Mouse (Mus musculus): Measurements from ENCODE around the gene Pdzd7.
A peak's percentile ranks its signal among the peaks of the same experiment; 100 is the strongest.

Gene Pdzd7

DNA sequence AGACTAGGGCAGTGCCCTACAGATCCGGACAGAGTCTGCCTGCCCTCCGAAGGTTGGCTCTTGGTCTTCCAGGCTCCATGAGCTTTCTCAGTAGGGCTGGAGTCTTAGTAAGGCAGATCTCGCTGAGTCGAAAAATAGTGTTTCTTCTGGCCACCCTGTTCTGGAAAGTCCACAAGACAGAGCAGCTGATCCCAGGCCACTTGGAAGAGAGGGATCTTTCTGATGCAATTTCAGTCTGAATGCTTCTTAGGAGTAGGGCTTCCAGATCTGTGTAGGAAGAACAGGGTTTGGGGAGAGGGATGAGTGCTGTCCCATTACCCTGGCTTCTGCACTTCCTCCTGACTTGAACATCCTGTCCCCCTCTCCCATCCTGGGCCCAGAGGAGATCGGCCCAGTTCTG, at the start of gene Pdzd7:
Gene Pdzd7, minus strand, starts transcription at position 67 of the 400 bp plus-strand sequence.
- DNase-seq (ENCODE audit: low spot score in 2 of 2), result no peak

DNA sequence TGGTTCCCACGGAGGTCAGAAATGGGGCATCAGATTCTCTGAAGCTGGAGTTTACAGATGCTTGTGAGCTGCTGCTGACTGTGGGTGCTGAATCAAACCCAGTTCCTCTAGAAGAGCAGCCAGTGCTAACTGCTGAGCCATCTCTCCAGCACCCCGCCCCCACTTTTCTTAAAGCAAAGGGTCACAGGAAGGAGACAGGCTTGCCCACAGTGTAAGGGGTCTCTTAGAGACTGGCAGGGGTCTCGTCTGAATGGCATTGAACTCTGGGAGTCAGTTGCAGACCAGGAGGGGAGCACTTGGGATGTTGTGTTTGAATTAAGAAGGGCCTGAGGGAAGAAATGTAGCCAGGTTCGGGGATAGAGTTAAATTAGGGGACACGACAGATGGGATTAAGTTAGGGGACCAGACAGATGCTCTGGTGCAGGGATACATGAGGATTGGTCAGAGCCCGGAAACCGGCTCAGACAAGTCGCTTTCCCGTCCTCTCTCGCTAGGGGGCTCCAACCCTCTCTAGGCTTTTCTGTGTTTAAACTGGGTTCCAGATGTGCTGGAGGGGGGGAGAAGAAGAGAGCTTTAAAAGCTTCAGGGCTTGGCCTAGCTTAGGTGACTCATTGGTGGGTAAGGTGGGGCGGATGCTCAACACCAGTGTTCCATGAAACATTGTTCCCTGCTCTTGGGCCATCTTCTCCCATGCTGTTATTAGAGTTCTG, 36.5 kb upstream of the Pdzd7 start:
- DNase-seq (ENCODE audit: low spot score in 2 of 2), result peak in 1 of 2 experiments; percentile 47

DNA sequence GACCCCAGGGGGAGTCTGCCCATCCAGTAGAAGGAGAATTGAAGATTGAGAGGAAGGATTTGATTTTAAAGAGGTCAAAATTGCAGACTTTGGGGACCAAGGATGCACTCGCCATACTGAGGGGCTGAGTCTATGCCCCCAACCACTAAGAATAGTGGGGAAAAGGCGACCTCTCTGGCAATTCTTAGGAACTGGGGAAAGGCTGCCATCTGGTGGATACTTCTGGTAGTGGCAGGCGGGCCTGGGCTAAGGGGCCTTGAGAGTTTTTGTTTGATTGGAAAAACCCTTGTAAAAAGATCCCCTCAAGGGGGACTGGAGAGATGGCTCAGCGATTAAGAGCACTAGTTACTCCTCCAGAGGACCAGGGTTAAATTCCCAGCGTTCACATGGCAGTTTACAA, 35.8 kb upstream of the Pdzd7 start:
- DNase-seq (ENCODE audit: low spot score in 2 of 2), result peak; percentile 68 to 87

DNA sequence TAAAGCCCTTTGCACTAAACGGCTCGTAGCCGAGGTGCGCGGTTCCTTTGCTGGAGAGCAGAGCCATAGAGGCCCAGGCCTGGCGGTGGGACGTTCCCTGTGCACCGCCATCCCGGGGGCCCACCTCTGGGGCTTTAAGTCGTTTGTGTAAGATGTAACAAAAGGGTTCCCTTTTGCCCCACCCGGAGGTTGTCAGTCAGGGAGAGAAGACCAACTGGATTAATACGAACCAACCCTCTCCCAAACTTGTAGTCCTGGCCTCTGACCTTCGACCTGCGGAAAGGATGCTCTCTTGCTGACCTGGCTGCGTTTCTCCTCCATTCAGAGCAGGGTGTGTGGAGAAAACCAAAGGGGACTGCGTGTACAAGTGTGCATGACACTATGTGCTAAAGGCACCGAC, 35.2 kb upstream of the Pdzd7 start:
- DNase-seq (ENCODE audit: low spot score in 2 of 2), result no peak

DNA sequence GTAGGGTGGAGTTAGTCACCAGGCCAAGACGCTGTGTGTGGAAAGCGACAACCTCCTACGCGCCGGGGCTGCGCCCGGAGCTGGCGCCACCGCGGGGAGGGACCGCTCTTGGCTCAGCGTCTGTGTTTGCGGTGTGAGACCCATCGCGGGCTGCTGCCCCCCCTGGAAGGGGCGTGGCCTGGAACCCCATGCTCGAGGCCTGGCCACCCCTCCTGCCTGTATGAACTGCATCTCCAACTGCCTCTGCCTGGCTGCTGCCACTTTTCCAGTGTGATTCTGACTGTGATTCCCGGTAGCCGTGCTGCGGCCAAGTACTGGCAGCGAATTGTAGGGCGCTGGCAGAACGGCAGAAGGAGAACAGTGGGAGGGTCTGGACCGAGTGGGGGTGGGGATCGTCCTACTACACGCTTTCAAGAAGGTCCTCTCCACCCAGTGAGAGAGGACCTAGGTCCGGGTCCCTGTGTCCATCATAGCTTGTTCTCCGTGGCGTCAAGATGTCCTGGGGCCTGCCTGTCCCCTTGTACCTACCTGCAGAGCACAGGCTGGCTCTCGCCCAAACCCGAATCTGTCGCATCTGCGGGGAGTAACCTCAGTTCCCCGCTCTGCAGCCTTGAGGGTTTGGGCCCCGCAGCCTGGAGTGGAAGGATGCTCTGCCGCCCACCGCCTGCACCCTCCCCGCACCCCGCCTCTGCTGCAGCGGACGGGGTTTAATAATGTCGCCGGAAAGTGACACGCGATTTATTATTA, 34.4 kb upstream of the Pdzd7 start:
- peak in 1 of 2 experiments; percentile 51 for DNase-seq (ENCODE audit: low spot score in 2 of 2)

DNA sequence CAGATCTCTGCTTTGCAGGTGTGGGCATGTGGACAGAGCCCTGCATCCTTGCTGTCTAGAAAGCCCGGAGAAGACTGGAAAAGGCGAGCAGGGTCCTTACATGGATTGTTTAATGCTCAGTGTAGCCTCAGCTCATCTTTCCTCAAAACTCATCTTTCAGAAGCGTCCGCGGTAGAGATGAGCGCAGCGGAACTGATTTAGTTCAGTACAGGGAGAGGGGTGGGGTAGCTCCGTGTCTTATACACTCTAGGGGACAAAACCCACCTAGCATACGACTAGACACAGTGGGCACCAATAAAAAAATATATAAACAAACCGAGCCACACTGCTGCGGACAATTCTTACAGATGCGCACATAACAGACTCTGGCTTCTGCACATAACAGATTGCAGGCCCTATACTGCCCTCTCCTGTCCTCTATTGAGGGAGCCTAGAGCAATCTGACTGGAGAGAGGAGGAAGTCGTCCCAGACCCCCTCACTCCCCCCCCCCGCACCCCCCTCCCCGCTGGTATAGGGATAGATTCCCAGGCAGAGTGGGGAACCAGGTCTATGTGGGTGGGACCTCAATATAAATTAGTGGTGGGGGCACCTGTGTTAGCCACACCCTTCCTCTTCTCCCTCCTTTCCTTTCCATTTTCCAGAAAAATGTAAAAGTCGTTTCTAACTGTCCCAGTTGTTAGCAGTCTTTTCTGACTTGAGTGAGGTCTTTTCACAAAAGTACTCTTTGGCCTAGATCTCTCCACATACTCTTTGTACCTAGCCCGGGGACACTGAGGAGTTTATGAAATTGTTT, 33.7 kb upstream of the Pdzd7 start:
- DNase-seq (ENCODE audit: low spot score in 2 of 2), result peak in 1 of 2 experiments; percentile 32

DNA sequence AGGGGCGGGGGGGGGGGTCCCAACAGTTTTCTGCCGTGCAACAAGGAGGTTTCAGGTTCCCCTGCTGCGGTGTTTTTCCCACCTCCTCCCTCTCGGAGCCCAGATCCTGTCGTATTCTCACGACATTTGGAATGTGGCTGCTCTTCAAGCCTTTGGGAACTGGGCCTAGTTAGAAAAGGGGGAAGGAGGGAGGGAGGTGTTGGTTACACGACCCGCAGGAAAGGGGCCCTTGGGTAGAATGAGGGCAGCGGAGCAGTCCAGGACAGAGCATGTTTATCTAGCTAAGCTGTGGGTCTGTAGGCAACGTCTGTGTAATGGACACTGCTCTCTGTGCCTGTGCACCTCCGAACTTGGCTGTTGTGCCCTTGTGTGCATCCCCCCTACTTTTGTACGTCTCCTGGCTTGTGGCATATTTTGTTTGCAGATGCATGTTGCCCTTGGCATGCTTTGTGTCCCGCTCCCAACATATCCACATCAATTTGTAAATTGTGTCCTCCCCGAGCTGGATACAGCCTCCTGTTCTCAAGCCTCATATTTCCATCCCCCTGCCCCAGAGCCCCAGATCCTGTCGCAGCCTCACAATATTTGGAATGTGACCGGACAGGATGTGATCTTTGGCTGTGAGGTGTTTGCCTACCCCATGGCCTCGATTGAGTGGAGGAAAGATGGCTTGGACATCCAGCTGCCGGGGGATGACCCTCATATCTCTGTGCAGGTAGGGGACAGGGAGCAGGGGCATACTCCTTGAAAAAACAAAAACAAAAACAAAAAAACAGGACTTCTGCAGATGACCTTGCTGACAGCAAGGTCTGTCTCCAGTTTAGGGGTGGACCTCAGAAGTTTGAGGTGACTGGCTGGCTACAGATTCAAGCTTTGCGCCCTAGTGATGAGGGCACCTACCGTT, 32.5 kb upstream of the Pdzd7 start:
- no peak for DNase-seq (ENCODE audit: low spot score in 2 of 2)

DNA sequence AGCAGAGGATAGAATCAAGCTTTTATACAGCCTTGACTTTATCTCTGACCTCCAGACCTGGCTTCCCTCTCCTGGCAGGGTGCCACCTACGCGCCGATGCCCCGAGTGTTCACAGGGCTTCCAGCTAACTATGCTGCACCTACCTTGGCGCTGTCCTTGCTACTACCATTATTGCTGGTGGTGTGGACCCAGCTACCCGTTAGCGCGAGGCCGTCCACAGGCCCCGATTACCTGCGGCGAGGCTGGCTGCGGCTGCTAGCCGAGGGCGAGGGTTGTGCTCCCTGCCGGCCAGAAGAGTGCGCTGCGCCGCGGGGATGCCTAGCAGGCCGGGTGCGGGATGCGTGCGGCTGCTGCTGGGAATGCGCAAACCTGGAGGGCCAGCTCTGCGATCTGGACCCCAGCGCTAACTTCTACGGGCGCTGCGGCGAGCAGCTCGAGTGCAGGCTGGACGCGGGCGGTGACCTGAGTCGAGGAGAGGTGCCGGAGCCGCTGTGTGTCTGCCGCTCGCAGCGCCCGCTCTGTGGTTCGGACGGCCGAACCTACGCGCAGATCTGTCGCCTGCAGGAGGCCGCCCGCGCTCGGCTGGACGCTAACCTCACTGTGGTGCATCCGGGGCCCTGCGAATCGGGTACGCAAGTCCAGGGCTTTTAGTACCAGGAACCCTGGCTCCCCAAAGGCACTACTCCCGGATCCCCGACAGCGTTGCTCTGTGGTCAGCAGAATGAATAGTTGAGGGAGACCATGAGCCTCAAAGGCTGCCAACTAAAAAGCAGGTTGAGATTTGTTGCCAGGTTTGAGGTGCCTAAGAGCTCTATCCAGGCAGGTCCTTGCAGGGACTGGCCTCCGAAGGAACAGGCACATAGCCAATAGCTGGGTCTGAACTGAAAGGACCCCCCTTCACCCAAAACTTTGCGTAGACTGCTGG, 31.3 kb upstream of the Pdzd7 start:
- DNase-seq (ENCODE audit: low spot score in 2 of 2), result peak in 1 of 2 experiments; percentile 38

DNA sequence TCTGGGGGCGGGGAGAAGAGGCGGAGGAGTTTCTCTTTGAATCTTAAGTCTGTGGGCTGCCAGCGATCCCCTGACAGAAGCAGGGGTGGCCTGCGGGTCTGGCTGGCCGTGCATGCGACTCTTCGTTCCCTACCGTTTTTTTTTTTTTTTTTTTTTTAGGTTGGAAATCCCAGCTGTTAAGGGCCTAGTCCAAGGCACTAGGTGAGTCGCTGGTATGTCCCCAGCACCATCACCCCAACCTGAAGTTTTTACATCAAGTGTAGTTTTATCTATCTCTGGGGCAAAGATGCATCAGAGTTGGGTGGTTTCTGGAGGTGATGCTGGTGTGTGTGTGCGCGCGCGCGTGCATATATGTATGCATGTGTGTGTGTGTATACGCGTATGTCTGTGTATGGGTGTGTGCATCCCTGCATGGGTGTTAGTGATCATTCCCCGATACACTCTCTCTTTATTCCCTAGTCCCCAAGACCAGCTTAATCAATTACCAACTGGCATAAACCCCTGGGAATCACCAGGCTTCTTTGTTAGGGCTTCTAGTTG, 30.6 kb upstream of the Pdzd7 start:
- DNase-seq (ENCODE audit: low spot score in 2 of 2), result no peak

DNA sequence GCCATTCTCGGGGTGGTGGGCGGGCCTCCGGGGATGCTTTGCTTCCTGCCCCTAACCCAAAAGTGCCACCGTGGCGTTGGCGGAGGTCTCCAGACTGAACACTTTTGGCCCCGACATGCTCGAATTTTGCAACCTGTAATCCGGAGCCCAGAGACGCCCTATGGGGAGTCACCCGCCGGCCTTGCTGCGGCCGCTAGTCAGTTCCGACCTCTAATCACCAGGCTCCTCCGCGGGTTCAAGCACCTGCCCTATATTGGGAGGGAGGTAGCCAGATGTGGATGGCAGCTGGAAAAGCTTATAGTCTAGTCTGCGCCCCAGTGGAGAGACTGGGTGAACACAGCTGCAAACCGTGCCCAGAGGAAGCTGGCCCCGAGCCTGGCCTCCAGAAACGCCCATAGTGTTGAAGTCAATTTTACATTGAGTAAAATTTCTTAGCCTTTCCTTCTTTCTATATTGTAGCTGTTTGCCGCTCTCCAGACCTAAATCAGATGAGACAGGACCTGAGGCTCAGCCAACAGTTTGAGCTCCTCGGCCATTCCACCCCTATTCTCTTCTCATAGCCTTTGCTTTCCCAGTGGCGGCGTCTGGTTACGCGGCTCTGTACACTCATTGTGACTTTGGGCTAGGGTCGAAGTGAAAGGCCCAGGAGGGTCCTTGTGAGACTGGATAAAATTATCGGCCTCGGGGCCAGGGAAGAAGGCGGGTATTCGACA, 30.0 kb upstream of the Pdzd7 start:
- DNase-seq (ENCODE audit: low spot score in 2 of 2), result no peak

DNA sequence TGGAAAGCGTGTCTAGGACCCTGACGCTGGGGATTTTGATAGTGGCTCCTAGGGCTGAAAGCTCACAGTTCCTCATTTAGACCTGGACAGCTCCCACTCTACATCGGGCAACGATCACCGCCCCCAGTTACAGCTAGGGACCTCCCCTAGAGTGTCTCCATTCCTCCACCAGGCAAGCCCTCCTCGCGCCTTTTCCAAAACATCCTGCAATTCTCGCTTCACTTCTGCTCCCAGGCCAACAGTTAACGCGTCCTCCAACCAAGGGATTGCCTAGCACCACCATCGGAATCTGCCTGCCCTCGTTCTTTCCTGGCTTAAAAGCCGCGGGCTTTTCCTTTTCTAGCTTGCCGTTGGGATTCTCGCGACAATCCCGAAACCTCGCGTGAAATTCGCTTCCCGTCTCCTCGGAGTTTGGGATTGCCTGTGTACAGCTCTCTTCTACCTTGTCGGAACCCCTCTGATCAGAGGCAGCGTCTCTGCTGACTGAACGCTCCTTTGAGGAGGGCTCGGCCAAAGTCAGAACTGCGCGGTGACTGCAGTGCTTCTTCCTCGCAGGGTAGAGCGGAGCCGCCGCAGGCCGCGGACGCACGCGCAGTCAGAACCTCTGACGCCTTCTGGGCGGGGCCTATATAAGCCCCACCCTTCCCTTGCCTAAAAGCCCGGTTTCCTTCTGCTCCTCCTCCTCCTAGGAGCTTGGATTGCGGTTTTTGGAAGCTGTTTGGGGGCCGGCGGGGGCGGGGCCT, 29.2 kb upstream of the Pdzd7 start, which contains the start of gene Kazald1:
Gene Kazald1, plus strand, starts transcription at position 662 of the 743 bp plus-strand sequence.
- DNase-seq (ENCODE audit: low spot score in 2 of 2), result peak; percentile 80 to 95

DNA sequence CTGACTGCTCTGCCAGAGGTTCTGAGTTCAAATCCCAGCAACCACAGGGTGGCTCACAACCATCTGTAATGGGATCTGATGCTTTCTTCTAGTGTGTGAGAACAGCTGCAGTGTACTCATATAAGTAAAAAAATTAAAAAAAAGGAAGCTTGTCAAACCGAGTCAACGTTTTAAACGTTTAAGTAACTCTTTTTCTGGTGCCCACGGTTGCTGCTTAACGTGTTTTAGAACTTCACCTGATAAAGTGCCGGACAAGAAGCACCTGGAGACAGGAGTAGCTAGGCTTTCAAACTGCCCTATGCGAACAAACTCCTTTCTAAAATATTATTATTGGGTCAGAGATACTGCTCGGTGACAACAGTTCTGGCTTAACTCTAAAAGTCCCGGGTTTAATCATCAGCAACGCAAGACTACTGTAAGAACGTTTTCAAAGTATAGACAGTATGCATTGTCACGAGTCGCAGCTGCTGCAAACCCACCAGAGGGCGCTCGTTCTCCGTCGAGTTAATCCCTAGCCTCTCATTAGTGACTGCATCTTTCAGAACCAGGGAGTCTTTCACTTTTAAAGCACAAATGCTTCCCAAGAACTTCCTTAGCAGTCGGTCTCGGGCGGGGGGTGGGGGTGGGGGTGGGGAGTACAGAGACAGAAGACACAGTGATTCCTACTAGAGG, 28.5 kb upstream of the Pdzd7 start:
- peak; percentile 82 to 89 for DNase-seq (ENCODE audit: low spot score in 2 of 2)

DNA sequence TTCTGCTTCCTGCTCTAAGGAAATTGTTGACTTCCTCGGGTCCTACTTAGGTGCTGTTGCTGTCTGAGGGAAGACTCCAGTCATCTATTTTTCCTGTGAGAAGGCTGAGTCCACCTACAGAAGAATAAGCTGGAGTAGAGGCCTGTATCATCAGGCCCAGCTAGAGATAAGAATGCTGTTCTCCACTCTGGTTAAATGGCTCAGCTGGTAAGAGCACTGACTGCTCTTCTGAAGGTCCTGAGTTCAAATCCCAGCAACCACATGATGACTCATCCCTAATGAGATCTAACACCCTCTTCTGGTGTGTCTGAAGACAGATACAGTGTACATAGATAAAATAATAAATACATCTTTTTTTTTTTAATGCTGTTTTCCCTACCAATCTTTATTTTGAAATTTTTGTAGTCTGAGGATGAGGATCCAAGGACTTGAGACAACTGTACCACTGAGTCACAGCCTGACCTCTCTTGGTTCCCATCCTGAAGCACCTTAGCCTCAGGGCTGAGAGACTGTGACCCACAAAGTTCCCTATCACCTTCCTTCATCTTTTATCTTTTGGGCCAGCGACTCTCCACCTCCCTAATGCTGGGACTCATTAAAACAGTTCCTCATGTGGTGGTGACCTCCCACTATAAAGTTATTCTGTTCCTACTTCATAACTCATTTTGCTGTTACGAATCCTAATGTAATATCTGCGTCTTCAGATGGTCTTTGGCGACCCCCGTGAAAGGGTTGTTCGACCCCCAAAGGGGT, 22.4 kb upstream of the Pdzd7 start:
- DNase-seq (ENCODE audit: low spot score in 2 of 2), result no peak

DNA sequence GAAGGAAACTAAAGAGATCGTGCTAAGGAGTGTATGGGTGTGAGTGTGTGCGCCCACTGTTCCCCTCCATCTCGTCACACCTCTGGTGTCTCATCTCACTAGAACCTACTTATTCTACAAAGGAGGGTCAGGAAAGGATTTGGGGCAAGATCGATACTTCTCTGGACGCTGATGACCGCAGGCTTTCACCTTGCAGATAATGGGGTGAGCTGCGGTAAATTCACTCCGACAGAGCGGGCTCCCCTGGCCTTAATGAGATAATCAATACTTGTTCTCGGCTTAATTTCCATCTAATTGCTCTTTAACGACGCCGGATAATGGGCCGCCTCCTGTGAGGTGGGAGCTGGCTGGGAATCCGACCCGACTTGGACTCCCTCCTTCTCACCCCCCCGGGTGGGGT, 21.7 kb upstream of the Pdzd7 start:
- DNase-seq (ENCODE audit: low spot score in 2 of 2), result no peak

DNA sequence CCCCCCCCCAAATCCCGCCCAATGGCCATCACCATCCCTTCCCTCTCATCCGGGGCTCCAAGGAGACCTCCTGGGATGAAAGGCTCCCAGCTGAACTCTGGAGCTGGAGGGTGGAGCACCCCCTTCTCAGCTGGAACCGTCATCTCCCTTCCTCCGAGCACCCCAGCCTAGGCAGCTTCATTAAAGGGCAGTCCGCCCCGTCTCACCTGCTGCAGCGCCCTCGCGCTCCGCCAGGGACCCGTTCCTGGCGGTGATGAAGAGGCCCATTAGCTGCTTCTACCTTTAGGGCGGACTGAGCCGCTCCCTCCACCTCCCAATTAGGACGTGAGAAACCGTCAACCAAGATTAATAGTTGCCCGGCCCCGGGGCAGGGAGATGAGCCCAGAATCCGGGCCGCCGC, 19.7 kb upstream of the Pdzd7 start:
- DNase-seq (ENCODE audit: low spot score in 2 of 2), result no peak

DNA sequence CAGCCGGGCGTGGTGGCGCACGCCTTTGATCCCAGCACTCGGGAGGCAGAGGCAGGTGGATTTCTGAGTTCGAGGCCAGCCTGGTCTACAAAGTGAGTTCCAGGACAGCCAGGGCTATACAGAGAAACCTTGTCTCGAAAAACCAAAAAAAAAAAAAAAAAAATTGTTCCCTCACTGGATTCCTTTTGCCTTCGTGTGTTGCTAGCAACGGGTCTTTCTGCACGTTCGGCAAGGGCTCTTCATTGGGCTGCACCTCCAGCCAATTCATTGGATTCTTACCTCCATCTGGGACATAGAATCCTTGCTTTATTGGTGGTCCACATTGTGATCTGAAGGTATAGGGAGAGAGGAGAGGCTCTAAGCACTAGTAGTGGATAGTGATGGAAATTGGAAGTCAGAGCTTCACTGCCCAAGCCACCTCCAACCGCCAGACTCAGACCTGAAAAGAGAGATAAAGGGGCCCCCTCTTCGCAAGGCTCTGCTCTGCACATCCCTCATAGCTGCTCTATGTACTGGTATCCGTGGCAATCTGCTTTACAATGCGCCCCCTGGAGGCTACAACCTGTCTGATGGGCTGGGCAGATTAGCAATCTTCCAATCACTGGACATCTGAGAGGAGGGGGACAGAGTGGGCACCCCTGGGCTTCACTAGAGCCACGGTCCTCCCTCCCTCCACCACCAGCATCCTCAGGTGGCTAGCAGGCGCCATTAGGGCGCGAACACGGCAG, 18.2 kb upstream of the Pdzd7 start:
- DNase-seq (ENCODE audit: low spot score in 2 of 2), result no peak

DNA sequence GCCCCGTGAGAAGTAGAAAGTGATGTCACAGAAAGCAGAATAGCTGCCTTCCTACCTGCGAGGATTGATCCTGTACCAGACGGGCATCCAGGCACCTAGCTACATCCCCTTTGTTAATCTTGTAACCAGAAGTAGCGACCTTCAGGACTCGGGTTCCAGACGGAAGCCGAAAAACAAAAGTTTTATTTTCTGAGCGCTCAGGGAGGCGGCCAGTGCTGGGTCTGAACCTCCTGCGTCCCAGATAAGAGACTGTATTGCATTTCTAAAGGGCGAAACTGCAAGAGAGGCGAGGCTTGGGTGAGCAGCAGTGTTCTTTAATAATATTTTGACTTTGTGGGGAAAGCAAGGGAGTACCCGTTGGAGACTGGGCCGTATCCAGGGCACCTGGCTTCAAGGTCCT, 13.3 kb upstream of the Pdzd7 start:
- DNase-seq (ENCODE audit: low spot score in 2 of 2), result no peak

Data from cerebellum, postnatal 4 days (tissue).